Mouse (Mus musculus) small intestine, adult 2 months (tissue): ENCODE data around the gene Insr.

Source experiments
- CTCF ChIP-seq: fragments of 200-500 bp; IDR thresholded peaks from 2 replicates; pipeline ENCODE4 v1.5.1; 2012; ENCODE audit warnings: low read depth, mild to moderate bottlenecking, control low read depth, inconsistent platforms, low read length, moderate library complexity, mixed read lengths; ENCODE audit not compliant: insufficient replicate concordance, insufficient read length; ENCODE audit errors: extremely low read depth
- POLR2A ChIP-seq: fragments of 200-500 bp; IDR thresholded peaks from 2 replicates; pipeline ENCODE4 v1.6.1; 2012; ENCODE audit warnings: low read depth, mild to moderate bottlenecking, control low read depth, inconsistent platforms, low read length, moderate library complexity

GRCm38 (mm10) chr8:3251101-3251500 lies 28.3 kb downstream of the Insr start:
- no peak for TF ChIP-seq CTCF
- no peak for TF ChIP-seq POLR2A
